Mouse (Mus musculus) layer of hippocampus, postnatal 10 days (tissue): ENCODE measurements around the gene Hccs. TPM values are rescaled to one million over a fixed set of nuclear protein-coding genes. Genes with fewer than 3 reads are reported as not detected.

Experiments
- DNase-seq, 2 experiments: peaks; one replicate each; pipeline ENCODE4 v3.0.0; 2021; ENCODE audit warnings: low spot score in 2 of 2
- total RNA-seq, 2 experiments: library from RNA; stranded (reverse); gene quantifications; 2 replicates each; pipeline ENCODE4 v1.2.3; 2021

Gene Hccs
- total RNA-seq, 2 experiments from 2014 or later = 27.3 to 29.5 TPM

GRCm38 (mm10) chrX:169210019-169210418 lies 110.2 kb downstream of the Hccs start:
- DNase-seq = no peak

Other genes with a start within 250 kb of the Hccs start
- gene Amelx, start 133.2 kb downstream of the Hccs start, total RNA-seq = not detected